Mouse (Mus musculus): ENCODE measurements around the gene Rb1. TPM values are rescaled to one million over a fixed set of nuclear protein-coding genes. Genes with fewer than 3 reads are reported as not detected.

Rb1 gene
- polyA plus RNA-seq, 1 experiment from 2014 or later = 19.4 TPM

- H3K27ac ChIP-seq (replicated peaks) = no peak overlapping the region
- peaks cover 15% of the 10 kb centered on the region for H3K4me1 ChIP-seq
- H3K27me3 ChIP-seq = no peaks in the 10 kb centered on the region
- no peak overlapping the region for H3K4me2 ChIP-seq (replicated peaks)
- H3K9ac ChIP-seq (replicated peaks) = no peak overlapping the region
- no peak overlapping the region for H3K4me3 ChIP-seq
- H3K9me3 ChIP-seq = no peaks in the 10 kb centered on the region
- peaks cover 33% of the 10 kb centered on the region for H3K36me3 ChIP-seq
- no peak for ATAC-seq (replicated peaks)
- 93% methylated on average over 4 of the region's 4 CpGs for WGBS
Observed at GRCm38 (mm10) chr14:73179221-73179681, 146.4 kb downstream of the Rb1 start.

GRCm38 (mm10) chr14:73177961-73178360, 147.7 kb downstream of the Rb1 start:
- WGBS = 85% methylated on average over 11 of the region's 11 CpGs
- no peak overlapping the region for H3K4me2 ChIP-seq (replicated peaks)
- peaks cover 22% of the 10 kb centered on the region for H3K4me1 ChIP-seq
- no peak for ATAC-seq (replicated peaks)
- no peak overlapping the region for H3K27ac ChIP-seq (replicated peaks)
- no peak overlapping the region for H3K4me3 ChIP-seq
- H3K27me3 ChIP-seq = no peaks in the 10 kb centered on the region
- H3K9me3 ChIP-seq = no peaks in the 10 kb centered on the region
- no peak overlapping the region for H3K9ac ChIP-seq (replicated peaks)
- H3K36me3 ChIP-seq = peaks cover 30% of the 10 kb centered on the region

GRCm38 (mm10) chr14:73176266-73176665, 149.4 kb downstream of the Rb1 start:
- Histone ChIP-seq H3K27ac (replicated peaks) (no peak overlapping the region), H3K9me3 (no peaks in the 10 kb centered on the region), H3K4me2 (replicated peaks) (no peak overlapping the region), H3K4me3 (no peak overlapping the region), H3K9ac (replicated peaks) (no peak overlapping the region), H3K27me3 (no peaks in the 10 kb centered on the region), H3K4me1 (peaks cover 30% of the 10 kb centered on the region), H3K36me3 (peaks cover 29% of the 10 kb centered on the region)
- no peak for ATAC-seq (replicated peaks)
- 82% methylated on average over 5 of the region's 5 CpGs for whole genome bisulfite sequencing

GRCm38 (mm10) chr14:73175814-73176213, 149.8 kb downstream of the Rb1 start:
- Histone ChIP-seq H3K36me3 (peaks cover 29% of the 10 kb centered on the region), H3K27ac (replicated peaks) (no peak overlapping the region), H3K9me3 (no peaks in the 10 kb centered on the region), H3K27me3 (no peaks in the 10 kb centered on the region), H3K4me1 (peaks cover 27% of the 10 kb centered on the region), H3K4me3 (no peak overlapping the region), H3K9ac (replicated peaks) (no peak overlapping the region), H3K4me2 (replicated peaks) (no peak overlapping the region)
- WGBS = 81% methylated on average over 6 of the region's 6 CpGs
- ATAC-seq (replicated peaks) = no peak

- Histone ChIP-seq H3K27me3 (no peaks in the 10 kb centered on the region), H3K4me3 (no peak overlapping the region), H3K27ac (replicated peaks) (peak overlapping the region; percentile 73), H3K4me2 (replicated peaks) (no peak overlapping the region), H3K9ac (replicated peaks) (no peak overlapping the region), H3K4me1 (peaks cover 27% of the 10 kb centered on the region), H3K9me3 (no peaks in the 10 kb centered on the region), H3K36me3 (peaks cover 29% of the 10 kb centered on the region)
- ATAC-seq (replicated peaks) = no peak
- 100% methylated on average over 1 of the region's 1 CpGs for whole genome bisulfite sequencing
Observed at GRCm38 (mm10) chr14:73175031-73175430, 150.6 kb downstream of the Rb1 start.

GRCm38 (mm10) chr14:73174091-73174995, 151.3 kb downstream of the Rb1 start:
- no peak overlapping the region for H3K4me3 ChIP-seq
- no peak overlapping the region for H3K4me2 ChIP-seq (replicated peaks)
- no peak overlapping the region for H3K9ac ChIP-seq (replicated peaks)
- peaks cover 23% of the 10 kb centered on the region for H3K36me3 ChIP-seq
- 44% methylated on average over 7 of the region's 7 CpGs for WGBS
- H3K27me3 ChIP-seq = no peaks in the 10 kb centered on the region
- peaks cover 27% of the 10 kb centered on the region for H3K4me1 ChIP-seq
- peak overlapping the region; percentile 73 for H3K27ac ChIP-seq (replicated peaks)
- peak; percentile 44 for ATAC-seq (replicated peaks)
- H3K9me3 ChIP-seq = no peaks in the 10 kb centered on the region

- Histone ChIP-seq H3K4me3 (no peak overlapping the region), H3K27me3 (no peaks in the 10 kb centered on the region), H3K4me2 (replicated peaks) (no peak overlapping the region), H3K4me1 (peaks cover 27% of the 10 kb centered on the region), H3K9ac (replicated peaks) (no peak overlapping the region), H3K36me3 (peaks cover 20% of the 10 kb centered on the region), H3K9me3 (no peaks in the 10 kb centered on the region), H3K27ac (replicated peaks) (peak overlapping the region; percentile 73)
- ATAC-seq (replicated peaks) = no peak; the same call in 1 of the 2 replicates
- 70% methylated on average over 11 of the region's 11 CpGs for WGBS
Observed at GRCm38 (mm10) chr14:73173662-73174061, 152.0 kb downstream of the Rb1 start.

GRCm38 (mm10) chr14:73172196-73173011, 153.2 kb downstream of the Rb1 start:
- no peak overlapping the region for H3K4me2 ChIP-seq (replicated peaks)
- 47% methylated on average over 12 of the region's 12 CpGs for WGBS
- H3K9ac ChIP-seq (replicated peaks) = no peak overlapping the region
- H3K9me3 ChIP-seq = no peaks in the 10 kb centered on the region
- H3K36me3 ChIP-seq = peaks cover 21% of the 10 kb centered on the region
- H3K27ac ChIP-seq (replicated peaks) = peak overlapping the region; percentile 73
- H3K4me3 ChIP-seq = no peak overlapping the region
- H3K27me3 ChIP-seq = no peaks in the 10 kb centered on the region
- H3K4me1 ChIP-seq = peaks cover 27% of the 10 kb centered on the region
- peak; percentile 63 for ATAC-seq (replicated peaks)

- H3K9ac ChIP-seq (replicated peaks) = no peak overlapping the region
- no peaks in the 10 kb centered on the region for H3K27me3 ChIP-seq
- H3K4me3 ChIP-seq = no peak overlapping the region
- WGBS = 70% methylated on average over 13 of the region's 13 CpGs
- H3K4me1 ChIP-seq = peaks cover 26% of the 10 kb centered on the region
- H3K9me3 ChIP-seq = no peaks in the 10 kb centered on the region
- no peak overlapping the region for H3K4me2 ChIP-seq (replicated peaks)
- ATAC-seq (replicated peaks) = no peak
- H3K27ac ChIP-seq (replicated peaks) = no peak overlapping the region
- peaks cover 23% of the 10 kb centered on the region for H3K36me3 ChIP-seq
Observed at GRCm38 (mm10) chr14:73169926-73170844, 155.4 kb downstream of the Rb1 start.

GRCm38 (mm10) chr14:73168605-73169004, 157.0 kb downstream of the Rb1 start:
- no peaks in the 10 kb centered on the region for H3K9me3 ChIP-seq
- H3K4me2 ChIP-seq (replicated peaks) = no peak overlapping the region
- peaks cover 37% of the 10 kb centered on the region for H3K36me3 ChIP-seq
- H3K4me3 ChIP-seq = no peak overlapping the region
- H3K27ac ChIP-seq (replicated peaks) = no peak overlapping the region
- no peaks in the 10 kb centered on the region for H3K27me3 ChIP-seq
- ATAC-seq (replicated peaks) = no peak
- H3K4me1 ChIP-seq = peaks cover 13% of the 10 kb centered on the region; the same call in 1 of the 2 replicates
- H3K9ac ChIP-seq (replicated peaks) = no peak overlapping the region
- 89% methylated on average over 6 of the region's 6 CpGs for WGBS

- no peaks in the 10 kb centered on the region for H3K27me3 ChIP-seq
- WGBS = 92% methylated on average over 6 of the region's 6 CpGs
- no peak overlapping the region for H3K9ac ChIP-seq (replicated peaks)
- no peak overlapping the region for H3K4me2 ChIP-seq (replicated peaks)
- H3K36me3 ChIP-seq = peaks cover 56% of the 10 kb centered on the region
- H3K4me3 ChIP-seq = no peak overlapping the region
- H3K4me1 ChIP-seq = no peaks in the 10 kb centered on the region
- H3K9me3 ChIP-seq = no peaks in the 10 kb centered on the region
- H3K27ac ChIP-seq (replicated peaks) = no peak overlapping the region
- ATAC-seq (replicated peaks) = no peak
Observed at GRCm38 (mm10) chr14:73165136-73165535, 160.5 kb downstream of the Rb1 start.
